Mouse (Mus musculus): ENCODE results near the gene Btbd11. TPM values are rescaled to one million over a fixed set of nuclear protein-coding genes. Genes with fewer than 3 reads are reported as not detected.

Gene Btbd11
- polyA plus RNA-seq (2015; fragmentation: Nextera tagmentation; extraction: Ambion mirVana): 0.50 and 0.56 TPM in 2 replicates

GRCm38 (mm10) chr10:85386605-85387218 is at the start of gene Btbd11:
TSS of gene Btbd11 (plus strand) at chr10:85386814.

Other genes with a start within 250 kb of the Btbd11 start
- gene Cry1, start 201.8 kb upstream of the Btbd11 start, polyA plus RNA-seq (2015; fragmentation: Nextera tagmentation; extraction: Ambion mirVana): 15.0 and 15.6 TPM in 2 replicates